In genomic region chr4:139213935-139214371, GRCm38 (mm10) we compare ENCODE assay signal across 8 mouse cellular contexts. TPM values are rescaled to one million over a fixed set of nuclear protein-coding genes. Genes with fewer than 3 reads are reported as not detected.
DNase-seq lines count a peak whose midpoint lies in the region; ATAC-seq and TF ChIP-seq lines count a peak whose summit lies in the region.

No protein-coding gene starts in this region.

- no peak for DNase-seq in frontal cortex, postnatal 10 days (ENCODE audit: low spot score in 2 of 2)
- DNase-seq in Patski (ENCODE audit: low read depth, low spot score), result no peak
- peak; percentile 85 to 86 for DNase-seq in heart, adult 9 months (ENCODE audit: low spot score in 2 of 2)
- DNase-seq in retina, postnatal 1 day, result no peak
- no peak for DNase-seq in urinary bladder, adult 18-20 months (ENCODE audit: low spot score in 2 of 2)

- TF ChIP-seq CTCF in Patski (IDR thresholded peaks at IDR 0.05), result no peak

- H3K9ac ChIP-seq in limb, embryonic 15.5 days, result no peak overlapping the region
- no peak overlapping the region for H3K9ac ChIP-seq in forebrain, embryonic 12.5 days

- no peak overlapping the region for H3K4me2 ChIP-seq in limb, embryonic 15.5 days
- H3K4me2 ChIP-seq in forebrain, embryonic 12.5 days, result no peak overlapping the region

- H3K4me1 ChIP-seq in limb, embryonic 15.5 days, result peaks cover 79% of the 10 kb centered on the region
- peaks cover 31% of the 10 kb centered on the region for H3K4me1 ChIP-seq in forebrain, embryonic 12.5 days

- POLR2A ChIA-PET in Patski (lab: Charles Lee), result interaction anchor here (1.1 kb wide), 1 partner anchor 71 kb away, joined by 3 read pairs; no protein-coding TSS in a partner anchor

- CTCF ChIA-PET in Patski (lab: Charles Lee), result no interaction called here

- H3K27me3 ChIP-seq in Patski, result no peaks in the 10 kb centered on the region
- no peaks in the 10 kb centered on the region for H3K27me3 ChIP-seq in limb, embryonic 15.5 days
- no peaks in the 10 kb centered on the region for H3K27me3 ChIP-seq in forebrain, embryonic 12.5 days

- H3K4me3 ChIP-seq in limb, embryonic 15.5 days, result no peak overlapping the region
- no peak overlapping the region for H3K4me3 ChIP-seq in forebrain, embryonic 12.5 days (replicated peaks)

- whole genome bisulfite sequencing in limb, embryonic 15.5 days, result 50% methylated on average over 11 of the region's 11 CpGs
- WGBS in forebrain, embryonic 12.5 days, result 84% methylated on average over 11 of the region's 11 CpGs

- no peaks in the 10 kb centered on the region for H3K9me3 ChIP-seq in limb, embryonic 15.5 days
- no peaks in the 10 kb centered on the region for H3K9me3 ChIP-seq in forebrain, embryonic 12.5 days

- peak; percentile 56 for ATAC-seq in frontal cortex, adult (ENCODE audit: low TSS enrichment)
- ATAC-seq in Patski, result peak; percentile 46
- ATAC-seq in limb, embryonic 15.5 days (ENCODE audit: insufficient number of reproducible peaks, low FRiP score, low TSS enrichment, low read depth), result no peak
- no peak for ATAC-seq in forebrain, embryonic 12.5 days (ENCODE audit: low FRiP score)

- in situ Hi-C loops in Patski (cut with MboI; ENCODE audit: low pct_unique_long_range_greater_than_20kb), result no loop called here

- peaks cover 6% of the 10 kb centered on the region; the same call in 1 of the 2 replicates for H3K36me3 ChIP-seq in limb, embryonic 15.5 days
- H3K36me3 ChIP-seq in forebrain, embryonic 12.5 days (replicated peaks), result peaks cover 4% of the 10 kb centered on the region; the same call in 1 of the 2 replicates

- H3K27ac ChIP-seq in limb, embryonic 15.5 days, result peak overlapping the region; percentile 27; the same call in 1 of the 2 replicates
- H3K27ac ChIP-seq in forebrain, embryonic 12.5 days, result no peak overlapping the region

RNA-seq across cellular contexts. Expression of gene Capzb, which starts 21.3 kb away (rescaled TPM):
- polyA plus RNA-seq in Patski (2021), result 305 TPM
- 399 and 425 TPM in 2 replicates for polyA plus RNA-seq in limb, embryonic 15.5 days (2015; fragmentation: Nextera tagmentation; extraction: Ambion mirVana)
- polyA plus RNA-seq in forebrain, embryonic 12.5 days (2016; fragmentation: Nextera tagmentation; extraction: Ambion mirVana), result 307 and 312 TPM in 2 replicates

Comparison
In these comparisons a context has a peak if more than half of its experiments do, and no peak if none do; other contexts are left out.
1. ATAC-seq: peak in frontal cortex, adult (single experiment) and Patski (single experiment); none in limb, embryonic 15.5 days (single experiment) and forebrain, embryonic 12.5 days (single experiment).
2. DNase-seq: peak in heart, adult 9 months (2 of 2); none in frontal cortex, postnatal 10 days (0 of 2), Patski (single experiment), retina, postnatal 1 day (single experiment) and urinary bladder, adult 18-20 months (0 of 2).